Mouse (Mus musculus) ES-E14 (cell line): Measurements from ENCODE around the gene Gm614. TPM values are rescaled to one million over a fixed set of nuclear protein-coding genes. Genes with fewer than 3 reads are reported as not detected.

ENCODE experiments used
- DNase-seq: peaks from one replicate; pipeline ENCODE4 v3.0.0-alpha.2; 2013; ENCODE audit warnings: low read depth, low spot score
- H3K27ac ChIP-seq: 2 replicates; pipeline ENCODE4 v1.5.1; 2012; ENCODE audit warnings: low read depth, mild to moderate bottlenecking, low read length, moderate library complexity, mixed read lengths; ENCODE audit not compliant: poor library complexity, insufficient read depth, severe bottlenecking
- H3K36me3 ChIP-seq: 2 replicates; pipeline ENCODE4 v1.6.1; 2012; ENCODE audit warnings: mild to moderate bottlenecking, low read length, moderate library complexity, mixed read lengths; ENCODE audit not compliant: control insufficient read depth, poor library complexity, insufficient read depth, severe bottlenecking
- H3K4me1 ChIP-seq, 2 experiments: fragments of 150-350 bp in 1 of 2; sonication (generic) in 1 of 2; 2 replicates each; pipeline ENCODE4 v1.6.1; 2012; ENCODE audit warnings: low read length in 2 of 2, mild to moderate bottlenecking in 1 of 2, mixed read lengths in 1 of 2; ENCODE audit not compliant: control insufficient read depth in 2 of 2, insufficient read depth in 2 of 2, poor library complexity in 1 of 2
- H3K4me3 ChIP-seq, 2 experiments: fragments of 150-350 bp in 1 of 2; sonication (generic) in 1 of 2; 2 replicates each; pipeline ENCODE4 v1.5.1; 2012; ENCODE audit warnings: low read length in 2 of 2, low read depth in 1 of 2, mild to moderate bottlenecking in 1 of 2, mixed read lengths in 1 of 2; ENCODE audit not compliant: insufficient read depth in 1 of 2, poor library complexity in 1 of 2, severe bottlenecking in 1 of 2
- H3K9ac ChIP-seq: 2 replicates; pipeline ENCODE4 v1.6.1; 2012; ENCODE audit warnings: low read depth, mild to moderate bottlenecking, low read length, mixed read lengths; ENCODE audit not compliant: poor library complexity, insufficient read depth, severe bottlenecking
- H3K9me3 ChIP-seq: fragments of 150-350 bp; sonication (generic); 2 replicates; pipeline ENCODE4 v1.6.1; 2012; ENCODE audit warnings: low read depth, mild to moderate bottlenecking, low read length; ENCODE audit not compliant: control insufficient read depth, insufficient read depth
- CHD2 ChIP-seq: IDR thresholded peaks from 2 replicates; pipeline ENCODE4 v1.6.1; 2014; ENCODE audit warnings: mild to moderate bottlenecking, low read depth, low read length, inconsistent platforms
- HCFC1 ChIP-seq: IDR thresholded peaks from 2 replicates; pipeline ENCODE4 v1.6.1; 2012; ENCODE audit warnings: low read length, inconsistent platforms, borderline replicate concordance; ENCODE audit not compliant: insufficient read depth
- MAFK ChIP-seq: IDR thresholded peaks from 2 replicates; pipeline ENCODE4 v1.6.1; 2014; ENCODE audit warnings: mild to moderate bottlenecking, low read depth, low read length, inconsistent platforms; ENCODE audit not compliant: insufficient read depth
- ZC3H11A ChIP-seq: IDR thresholded peaks from 2 replicates; pipeline ENCODE4 v1.6.1; 2012; ENCODE audit warnings: low read depth, mild to moderate bottlenecking, inconsistent platforms, low read length, borderline replicate concordance
- ZNF384 ChIP-seq: IDR thresholded peaks from 2 replicates; pipeline ENCODE4 v1.6.1; 2012; ENCODE audit warnings: low read depth, low read length, inconsistent platforms
- in situ Hi-C, 2 experiments: fragments of 600-800 bp; cut with MboI; formaldehyde crosslinking; loops; one replicate each; pipeline ENCODE4 v1.15.1; 2025; ENCODE audit warnings: low sequenced_read_pairs in 2 of 2, inconsistent platforms in 1 of 2; ENCODE audit not compliant: unreplicated experiment in 2 of 2
- total RNA-seq: library from RNA; depleted of rRNA; stranded (reverse); fragments of 300-350 nt; gene quantifications from 2 replicates; pipeline ENCODE4 v1.2.3, GENCODE M21; 2012

Gene Gm614
- total RNA-seq, 1 experiment = not detected

DNA sequence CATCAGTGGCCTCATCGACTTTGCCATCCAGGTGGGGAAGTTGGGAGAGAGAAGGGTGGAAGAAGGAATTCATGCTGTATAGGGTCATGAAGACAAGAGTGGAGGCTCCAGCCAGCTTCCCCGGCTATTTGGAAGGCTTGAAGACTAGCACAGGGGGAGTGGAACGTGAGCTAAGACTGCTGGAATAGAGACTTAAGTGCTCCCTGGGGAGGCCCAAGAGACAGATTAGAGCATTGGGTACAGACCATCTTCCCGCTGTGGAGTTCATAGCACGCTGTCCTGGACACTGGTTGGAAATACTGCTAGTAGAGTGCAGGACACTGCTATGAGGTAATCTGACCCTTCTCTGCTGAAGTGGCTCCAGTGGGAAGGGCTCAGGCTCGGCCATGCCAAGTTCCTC, 19.0 kb upstream of the Gm614 start:
- Histone ChIP-seq H3K9me3 (no peaks in the 10 kb centered on the region), H3K9ac (no peak overlapping the region), H3K36me3 (peaks cover 32% of the 10 kb centered on the region), H3K4me1 (no peaks in the 10 kb centered on the region), H3K4me3 (no peak overlapping the region), H3K27ac (no peak overlapping the region)
- in situ Hi-C loops = no loop called here
- DNase-seq = no peak
- TF ChIP-seq MAFK (no peak), HCFC1 (no peak), ZNF384 (no peak), CHD2 (no peak), ZC3H11A (no peak)

DNA sequence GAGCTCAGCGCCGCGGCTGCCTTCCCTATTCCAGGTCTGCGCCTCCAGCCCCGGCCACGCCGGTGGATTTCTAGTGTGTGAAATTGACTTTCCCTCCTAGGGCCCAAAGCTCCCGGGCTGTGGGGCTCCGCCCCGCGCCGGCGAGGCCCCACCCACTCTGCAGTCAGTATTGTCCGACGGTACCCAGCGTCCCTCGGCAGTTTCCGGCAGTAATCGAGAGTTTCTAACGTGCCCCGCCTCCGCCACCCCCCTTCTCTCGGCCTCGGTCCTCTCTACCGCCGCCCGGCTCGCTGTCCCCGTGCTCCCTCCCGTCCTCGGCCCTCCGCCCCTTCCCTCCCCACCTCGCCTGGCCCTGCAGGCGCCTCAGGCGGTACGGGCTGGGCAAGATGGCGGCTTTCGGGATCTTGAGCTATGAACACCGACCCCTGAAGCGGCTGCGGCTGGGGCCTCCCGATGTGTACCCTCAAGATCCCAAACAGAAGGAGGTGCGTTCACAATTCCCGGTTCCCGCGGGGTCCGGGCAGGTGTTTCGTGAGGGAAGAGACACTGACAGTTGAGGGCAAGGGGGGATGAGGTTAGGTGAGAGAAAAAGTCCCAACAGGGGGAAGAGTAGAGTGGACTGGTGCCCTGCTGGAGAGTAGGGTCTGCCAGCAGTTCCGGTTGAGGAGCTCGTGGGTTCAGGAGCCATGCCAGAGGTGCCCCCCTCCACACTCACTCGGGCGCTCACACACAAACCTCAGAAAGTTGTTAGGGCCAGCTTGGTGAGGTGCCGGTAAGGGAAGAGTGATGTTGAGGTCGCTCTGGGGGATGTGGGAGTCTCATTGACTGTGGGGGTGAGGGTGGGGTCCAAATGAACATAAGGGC, 10.3 kb upstream of the Gm614 start, which contains the start of gene Med12:
Gene Med12, plus strand, starts transcription at position 156 of the 864 bp plus-strand sequence.
- no peak for DNase-seq

DNA sequence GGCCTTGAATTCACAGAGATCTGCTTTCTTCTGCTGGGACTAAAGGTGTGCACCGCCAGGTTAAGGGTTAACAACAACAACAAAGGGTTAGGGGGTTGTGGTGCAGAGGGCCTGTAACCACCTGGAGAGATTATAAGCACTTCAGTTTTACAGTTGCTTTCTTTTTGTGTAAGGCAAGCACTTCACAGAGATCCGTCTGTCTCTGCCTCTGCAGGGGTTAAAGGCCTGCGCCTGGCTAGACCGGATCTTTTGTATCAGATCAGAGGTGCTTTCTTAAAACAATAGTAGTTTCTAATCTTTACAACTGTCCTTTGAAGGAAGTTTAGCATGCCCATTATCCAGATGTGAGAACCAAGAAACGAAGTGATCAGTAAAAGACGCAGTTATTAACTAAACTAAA, 9.6 kb upstream of the Gm614 start:
- DNase-seq = no peak
- TF ChIP-seq ZNF384 = no peak
- TF ChIP-seq MAFK = no peak
- no peak for TF ChIP-seq HCFC1
- no peak for TF ChIP-seq CHD2
- TF ChIP-seq ZC3H11A = no peak
- Histone ChIP-seq H3K4me3 (peak overlapping the region; percentile 83 to 88), H3K9me3 (no peaks in the 10 kb centered on the region), H3K4me1 (0 out of 4 replicates have a peak, but pooled peaks cover 0 to 2% of the 10 kb centered on the region in 2 experiments), H3K27ac (peak overlapping the region; percentile 90), H3K36me3 (peaks cover 5% of the 10 kb centered on the region), H3K9ac (peak overlapping the region; percentile 74)
- in situ Hi-C loops = no loop called here

More for the DNA sequence above, 10.3 kb upstream of the Gm614 start, which contains the start of gene Med12:
- 0 out of 4 replicates have a peak, but pooled peaks cover 0 to 2% of the 10 kb centered on the region in 2 experiments for H3K4me1 ChIP-seq
- H3K9ac ChIP-seq = peak within 1 kb of the TSS; percentile 88
- H3K9me3 ChIP-seq = no peaks in the 10 kb centered on the region
- TF ChIP-seq HCFC1 (no peak), MAFK (no peak), CHD2 (no peak), ZC3H11A (no peak), ZNF384 (no peak)
- peak within 1 kb of the TSS; percentile 90 for H3K27ac ChIP-seq
- H3K4me3 ChIP-seq = peak within 1 kb of the TSS; percentile 83 to 88
- H3K36me3 ChIP-seq = peaks cover 5% of the 10 kb centered on the region
- in situ Hi-C loops = no loop called here

DNA sequence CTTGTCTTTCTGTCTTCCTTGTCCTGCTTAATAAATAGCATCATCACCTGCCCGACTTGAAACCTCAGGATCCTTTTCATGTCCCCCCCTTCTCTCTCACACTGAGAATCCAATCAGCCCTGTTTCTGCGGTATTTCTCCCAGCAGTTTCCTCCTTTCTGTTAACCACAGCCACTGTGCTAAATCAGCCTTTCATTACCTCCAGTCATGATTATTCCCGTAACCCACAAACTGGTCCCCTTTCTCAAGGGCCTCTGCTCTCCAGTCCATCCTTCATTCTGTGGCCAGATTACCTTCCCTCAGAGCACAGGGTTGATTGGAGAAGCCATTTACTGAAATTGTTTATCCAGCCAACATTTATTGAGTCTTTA, 4.9 kb upstream of the Gm614 start, which contains the start of gene Gm20489:
Gene Gm20489, minus strand, starts transcription at position 269 of the 370 bp plus-strand sequence.
- TF ChIP-seq ZNF384 (no peak), ZC3H11A (no peak), CHD2 (no peak), MAFK (no peak), HCFC1 (no peak)
- in situ Hi-C loops = no loop called here

More for the DNA sequence above, 4.9 kb upstream of the Gm614 start, which contains the start of gene Gm20489:
- no peak within 1 kb of the TSS for H3K4me3 ChIP-seq
- no peak for DNase-seq
- H3K9ac ChIP-seq = no peak within 1 kb of the TSS
- no peaks in the 10 kb centered on the region for H3K9me3 ChIP-seq
- H3K4me1 ChIP-seq = peaks cover 0 to 5% of the 10 kb centered on the region in 2 experiments; a peak in 2 of 4 replicates
- H3K36me3 ChIP-seq = no peaks in the 10 kb centered on the region
- H3K27ac ChIP-seq = peak within 1 kb of the TSS; percentile 36; the same call in 1 of the 2 replicates
